Mouse (Mus musculus): ENCODE results near the gene Abhd16a.

DNA sequence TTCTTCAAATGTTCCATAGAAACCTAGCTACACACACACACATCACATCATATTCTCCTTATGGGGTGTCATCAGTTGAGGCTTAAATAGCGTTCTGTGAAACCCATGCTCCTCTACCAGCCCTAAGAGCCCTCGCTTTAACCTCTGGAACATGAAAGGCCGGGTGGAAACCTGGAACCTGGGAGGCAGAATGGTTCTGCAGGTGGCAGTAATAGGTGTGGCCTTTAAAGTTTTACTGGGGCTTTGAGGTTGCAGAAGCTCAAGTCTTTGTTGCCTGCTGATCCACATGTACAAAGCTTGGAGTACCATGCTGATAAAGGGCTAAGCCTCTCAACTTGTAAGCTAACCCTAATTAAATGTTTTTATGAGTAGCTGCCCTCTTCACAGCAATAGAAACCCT lies 58.3 kb downstream of the Abhd16a start:
- TF ChIP-seq CTCF (IDR thresholded peaks at IDR 0.05; ENCODE audit: control insufficient read depth, insufficient read depth, low read length) (no peak), POLR2A (IDR thresholded peaks at IDR 0.05; ENCODE audit: borderline replicate concordance, control insufficient read depth, low read depth, low read length) (no peak)

Data from bone marrow, adult 2 months (tissue).